Mouse (Mus musculus) liver, postnatal 0 days (tissue): ENCODE data around the gene Paf1.

ENCODE experiments used
- CTCF ChIP-seq: sonication (generic); IDR thresholded peaks from 2 replicates; pipeline ENCODE4 v1.5.1; 2016; ENCODE audit warnings: antibody characterized with exemption, low read depth
- EP300 ChIP-seq: IDR thresholded peaks from 2 replicates; pipeline ENCODE4 v1.6.1; 2016; ENCODE audit warnings: antibody characterized with exemption, low read depth, mild to moderate bottlenecking

GRCm38 (mm10) chr7:28398696-28399340 lies 6.1 kb downstream of the Paf1 start:
- TF ChIP-seq CTCF (no peak), EP300 (no peak)
